Mouse (Mus musculus): ENCODE measurements at regions not wholly inside any gene's neighbourhood (a gene's known extent, or its start where the extent isn't known, plus 50 kb on each side); places are given as distances from the start of the nearest gene placed in this dataset.
A peak's percentile ranks its signal among the peaks of the same experiment; 100 is the strongest.

DNA sequence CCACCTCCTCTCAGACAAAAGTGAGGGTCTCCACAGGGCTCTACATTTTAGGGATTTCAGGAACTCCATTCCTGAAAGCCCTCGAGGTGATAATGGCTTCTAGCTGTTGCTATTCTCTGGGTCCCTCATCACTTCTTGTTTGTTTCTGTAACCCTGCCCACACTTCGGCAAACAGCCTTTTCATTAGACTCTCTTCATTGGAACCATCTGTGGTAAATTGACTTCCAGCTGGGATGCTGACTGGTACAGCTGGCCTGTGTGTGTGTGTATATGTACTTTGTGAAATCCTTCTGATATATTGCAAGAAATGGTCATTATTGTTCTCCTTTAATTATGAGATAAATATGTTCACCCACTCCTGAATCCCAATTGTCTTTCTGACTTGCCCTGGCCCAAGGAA is 50.3 kb downstream of the Gm10192 start:
- WGBS, result 19% methylated on average over 2 of the region's 2 CpGs
- H3K36me3 ChIP-seq (replicated peaks; ENCODE audit: control insufficient read depth, insufficient read depth, low read depth, low read length), result no peaks in the 10 kb centered on the region
- no peak overlapping the region for H3K4me3 ChIP-seq (ENCODE audit: low read depth, low read length)
- DNase-seq (ENCODE audit: low spot score) (peak; percentile 53), ATAC-seq (replicated peaks; ENCODE audit: insufficient number of reproducible peaks, low FRiP score, low TSS enrichment, low read depth) (no peak)
- H3K9ac ChIP-seq (replicated peaks; ENCODE audit: low read length), result no peak overlapping the region
- H3K4me1 ChIP-seq (ENCODE audit: control insufficient read depth, insufficient read depth, low read length), result no peaks in the 10 kb centered on the region
- no peaks in the 10 kb centered on the region for H3K9me3 ChIP-seq (replicated peaks; ENCODE audit: control insufficient read depth, low read length)
- no peak overlapping the region for H3K4me2 ChIP-seq (ENCODE audit: low read depth, low read length)
- H3K27me3 ChIP-seq (ENCODE audit: control insufficient read depth, insufficient read depth, low read length), result no peaks in the 10 kb centered on the region
- H3K27ac ChIP-seq (replicated peaks; ENCODE audit: low read depth, low read length), result no peak overlapping the region; the same call in 1 of the 2 replicates

GRCm38 (mm10) chr4:97127780-97128179 is 55.2 kb downstream of the Gm10192 start:
- Histone ChIP-seq H3K27me3 (ENCODE audit: control insufficient read depth, insufficient read depth, low read length) (no peaks in the 10 kb centered on the region), H3K36me3 (replicated peaks; ENCODE audit: control insufficient read depth, insufficient read depth, low read depth, low read length) (no peaks in the 10 kb centered on the region), H3K4me1 (ENCODE audit: control insufficient read depth, insufficient read depth, low read length) (no peaks in the 10 kb centered on the region), H3K9ac (replicated peaks; ENCODE audit: low read length) (no peak overlapping the region), H3K4me2 (ENCODE audit: low read depth, low read length) (no peak overlapping the region), H3K9me3 (replicated peaks; ENCODE audit: control insufficient read depth, low read length) (no peaks in the 10 kb centered on the region), H3K4me3 (ENCODE audit: low read depth, low read length) (no peak overlapping the region), H3K27ac (replicated peaks; ENCODE audit: low read depth, low read length) (no peak overlapping the region)
- 49% methylated on average over 4 of the region's 4 CpGs for WGBS
- DNase-seq (ENCODE audit: low spot score), result no peak
- no peak for ATAC-seq (replicated peaks; ENCODE audit: insufficient number of reproducible peaks, low FRiP score, low TSS enrichment, low read depth)

DNA sequence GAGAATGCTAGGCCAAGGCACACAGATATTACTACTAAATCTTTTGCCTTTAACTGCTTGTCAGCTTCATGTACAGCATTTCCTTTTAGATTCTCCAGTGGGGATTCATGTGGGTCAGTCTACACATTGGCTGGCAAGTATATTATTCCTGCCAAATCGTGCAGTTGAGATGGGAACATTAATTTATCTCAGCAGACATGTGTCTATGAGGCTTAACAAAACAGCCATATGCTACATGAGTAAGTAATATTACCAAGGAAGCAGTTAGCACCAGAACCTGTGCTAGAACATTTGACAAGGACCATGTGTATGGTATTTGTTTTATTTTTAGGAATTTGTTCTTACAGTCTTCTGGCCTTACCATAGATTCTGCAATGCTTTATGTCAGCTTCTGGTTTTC is 59.1 kb downstream of the Gm10192 start:
- ATAC-seq (replicated peaks; ENCODE audit: insufficient number of reproducible peaks, low FRiP score, low TSS enrichment, low read depth), result no peak
- no peaks in the 10 kb centered on the region for H3K27me3 ChIP-seq (ENCODE audit: control insufficient read depth, insufficient read depth, low read length)

GRCm38 (mm10) chr4:97121952-97122351 is 61.0 kb downstream of the Gm10192 start:
- H3K4me3 ChIP-seq (ENCODE audit: low read depth, low read length), result no peak overlapping the region
- H3K27me3 ChIP-seq (ENCODE audit: control insufficient read depth, insufficient read depth, low read length), result no peaks in the 10 kb centered on the region
- H3K9ac ChIP-seq (replicated peaks; ENCODE audit: low read length), result no peak overlapping the region
- H3K4me2 ChIP-seq (ENCODE audit: low read depth, low read length), result no peak overlapping the region
- no peaks in the 10 kb centered on the region for H3K4me1 ChIP-seq (ENCODE audit: control insufficient read depth, insufficient read depth, low read length)
- no peaks in the 10 kb centered on the region for H3K9me3 ChIP-seq (replicated peaks; ENCODE audit: control insufficient read depth, low read length)
- H3K27ac ChIP-seq (replicated peaks; ENCODE audit: low read depth, low read length), result no peak overlapping the region
- 82% methylated on average over 2 of the region's 2 CpGs for WGBS
- DNase-seq (ENCODE audit: low spot score), result no peak
- no peaks in the 10 kb centered on the region for H3K36me3 ChIP-seq (replicated peaks; ENCODE audit: control insufficient read depth, insufficient read depth, low read depth, low read length)
- ATAC-seq (replicated peaks; ENCODE audit: insufficient number of reproducible peaks, low FRiP score, low TSS enrichment, low read depth), result no peak

More for the DNA sequence above, 59.1 kb downstream of the Gm10192 start:
- no peak overlapping the region for H3K4me3 ChIP-seq (ENCODE audit: low read depth, low read length)
- H3K4me1 ChIP-seq (ENCODE audit: control insufficient read depth, insufficient read depth, low read length), result no peaks in the 10 kb centered on the region
- no peaks in the 10 kb centered on the region for H3K36me3 ChIP-seq (replicated peaks; ENCODE audit: control insufficient read depth, insufficient read depth, low read depth, low read length)
- no peak overlapping the region for H3K27ac ChIP-seq (replicated peaks; ENCODE audit: low read depth, low read length)
- no peak overlapping the region for H3K4me2 ChIP-seq (ENCODE audit: low read depth, low read length)
- no peak overlapping the region for H3K9ac ChIP-seq (replicated peaks; ENCODE audit: low read length)
- WGBS, result 70% methylated on average over 1 of the region's 1 CpGs
- no peak for DNase-seq (ENCODE audit: low spot score)
- no peaks in the 10 kb centered on the region for H3K9me3 ChIP-seq (replicated peaks; ENCODE audit: control insufficient read depth, low read length)

- H3K4me3 ChIP-seq (ENCODE audit: low read depth, low read length), result no peak overlapping the region
- no peaks in the 10 kb centered on the region for H3K9me3 ChIP-seq (replicated peaks; ENCODE audit: control insufficient read depth, low read length)
- no peak for ATAC-seq (replicated peaks; ENCODE audit: insufficient number of reproducible peaks, low FRiP score, low TSS enrichment, low read depth)
These were observed 63.5 kb downstream of the Gm10192 start for GRCm38 (mm10) chr4:97119459-97119858.

DNA sequence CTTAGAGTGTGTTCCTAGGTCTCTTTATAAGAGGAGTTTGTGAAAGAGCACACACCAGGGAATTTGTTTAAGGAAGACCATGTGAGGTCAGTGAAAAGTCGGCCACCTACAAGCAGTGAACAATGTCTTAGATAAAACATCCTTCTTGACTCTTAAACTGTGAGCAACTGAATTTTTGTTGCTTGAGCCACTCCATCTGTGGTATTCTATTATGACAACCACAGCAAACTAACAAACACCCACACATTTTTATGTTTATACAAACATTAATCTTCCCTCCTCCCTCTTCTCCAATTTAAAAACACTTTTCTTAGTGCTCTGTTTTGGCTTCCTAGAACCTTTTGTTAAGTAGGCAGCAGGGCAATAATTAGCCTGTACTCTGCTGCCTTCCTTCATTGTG is 66.0 kb downstream of the Gm10192 start:
- Histone ChIP-seq H3K4me3 (ENCODE audit: low read depth, low read length) (no peak overlapping the region), H3K27me3 (ENCODE audit: control insufficient read depth, insufficient read depth, low read length) (no peaks in the 10 kb centered on the region), H3K27ac (replicated peaks; ENCODE audit: low read depth, low read length) (no peak overlapping the region), H3K4me1 (ENCODE audit: control insufficient read depth, insufficient read depth, low read length) (no peaks in the 10 kb centered on the region), H3K4me2 (ENCODE audit: low read depth, low read length) (no peak overlapping the region), H3K9ac (replicated peaks; ENCODE audit: low read length) (no peak overlapping the region), H3K36me3 (replicated peaks; ENCODE audit: control insufficient read depth, insufficient read depth, low read depth, low read length) (no peaks in the 10 kb centered on the region), H3K9me3 (replicated peaks; ENCODE audit: control insufficient read depth, low read length) (no peaks in the 10 kb centered on the region)
- WGBS, result 59% methylated on average over 1 of the region's 1 CpGs
- DNase-seq (ENCODE audit: low spot score) (no peak), ATAC-seq (replicated peaks; ENCODE audit: insufficient number of reproducible peaks, low FRiP score, low TSS enrichment, low read depth) (no peak)

More at GRCm38 (mm10) chr4:97119459-97119858, 63.5 kb downstream of the Gm10192 start:
- Histone ChIP-seq H3K4me2 (ENCODE audit: low read depth, low read length) (no peak overlapping the region), H3K36me3 (replicated peaks; ENCODE audit: control insufficient read depth, insufficient read depth, low read depth, low read length) (no peaks in the 10 kb centered on the region), H3K9ac (replicated peaks; ENCODE audit: low read length) (no peak overlapping the region), H3K27me3 (ENCODE audit: control insufficient read depth, insufficient read depth, low read length) (no peaks in the 10 kb centered on the region), H3K27ac (replicated peaks; ENCODE audit: low read depth, low read length) (no peak overlapping the region), H3K4me1 (ENCODE audit: control insufficient read depth, insufficient read depth, low read length) (no peaks in the 10 kb centered on the region)
- 92% methylated on average over 2 of the region's 2 CpGs for WGBS
- no peak for DNase-seq (ENCODE audit: low spot score)

GRCm38 (mm10) chr4:97102752-97103052 is 80.3 kb downstream of the Gm10192 start:
- Histone ChIP-seq H3K9ac (replicated peaks; ENCODE audit: low read length) (no peak overlapping the region), H3K27me3 (ENCODE audit: control insufficient read depth, insufficient read depth, low read length) (no peaks in the 10 kb centered on the region), H3K4me1 (ENCODE audit: control insufficient read depth, insufficient read depth, low read length) (no peaks in the 10 kb centered on the region), H3K27ac (replicated peaks; ENCODE audit: low read depth, low read length) (no peak overlapping the region), H3K9me3 (replicated peaks; ENCODE audit: control insufficient read depth, low read length) (no peaks in the 10 kb centered on the region), H3K4me2 (ENCODE audit: low read depth, low read length) (no peak overlapping the region), H3K4me3 (ENCODE audit: low read depth, low read length) (no peak overlapping the region), H3K36me3 (replicated peaks; ENCODE audit: control insufficient read depth, insufficient read depth, low read depth, low read length) (no peaks in the 10 kb centered on the region)
- 58% methylated on average over 1 of the region's 1 CpGs for WGBS
- DNase-seq (ENCODE audit: low spot score) (no peak), ATAC-seq (replicated peaks; ENCODE audit: insufficient number of reproducible peaks, low FRiP score, low TSS enrichment, low read depth) (no peak)

GRCm38 (mm10) chr4:97101911-97102751 is 80.8 kb downstream of the Gm10192 start:
- DNase-seq (ENCODE audit: low spot score) (peak; percentile 32), ATAC-seq (replicated peaks; ENCODE audit: insufficient number of reproducible peaks, low FRiP score, low TSS enrichment, low read depth) (no peak)
- no peak overlapping the region for H3K4me2 ChIP-seq (ENCODE audit: low read depth, low read length)
- no peaks in the 10 kb centered on the region for H3K4me1 ChIP-seq (ENCODE audit: control insufficient read depth, insufficient read depth, low read length)
- no peaks in the 10 kb centered on the region for H3K27me3 ChIP-seq (ENCODE audit: control insufficient read depth, insufficient read depth, low read length)
- no peak overlapping the region for H3K9ac ChIP-seq (replicated peaks; ENCODE audit: low read length)
- no peak overlapping the region for H3K4me3 ChIP-seq (ENCODE audit: low read depth, low read length)
- no peaks in the 10 kb centered on the region for H3K36me3 ChIP-seq (replicated peaks; ENCODE audit: control insufficient read depth, insufficient read depth, low read depth, low read length)
- no peaks in the 10 kb centered on the region for H3K9me3 ChIP-seq (replicated peaks; ENCODE audit: control insufficient read depth, low read length)
- no peak overlapping the region for H3K27ac ChIP-seq (replicated peaks; ENCODE audit: low read depth, low read length)
